Mouse (Mus musculus): ENCODE results near the gene Scrg1. TPM values are rescaled to one million over a fixed set of nuclear protein-coding genes. Genes with fewer than 3 reads are reported as not detected.

Scrg1 gene
- polyA plus RNA-seq, 1 experiment from 2014 or later = 0.61 TPM

- 92% methylated on average over 12 of the region's 12 CpGs for WGBS
- H3K27ac ChIP-seq = no peak overlapping the region
- DNase-seq (ENCODE audit: low spot score) = no peak
- H3K4me3 ChIP-seq = no peak overlapping the region
- H3K9me3 ChIP-seq = no peaks in the 10 kb centered on the region
- no peaks in the 10 kb centered on the region for H3K4me1 ChIP-seq (replicated peaks)
- peaks cover 40% of the 10 kb centered on the region for H3K36me3 ChIP-seq
- no peaks in the 10 kb centered on the region for H3K27me3 ChIP-seq (ENCODE audit: insufficient read depth, poor library complexity, severe bottlenecking)
These were observed 64.6 kb downstream of the Scrg1 start for GRCm38 (mm10) chr8:57520186-57520786.

Other genes with a start within 250 kb of the Scrg1 start
- 0.20 TPM in 1 of 2 replicates, not detected in the other for gene Hand2, start 134.9 kb upstream of the Scrg1 start, polyA plus RNA-seq (2016; fragmentation: Nextera tagmentation; extraction: Ambion mirVana)
- gene Sap30, start 31.9 kb downstream of the Scrg1 start, polyA plus RNA-seq (2016; fragmentation: Nextera tagmentation; extraction: Ambion mirVana) = 81.9 and 97.8 TPM in 2 replicates
- 389 and 567 TPM in 2 replicates for gene Hmgb2, start 56.0 kb downstream of the Scrg1 start, polyA plus RNA-seq (2016; fragmentation: Nextera tagmentation; extraction: Ambion mirVana)
- gene Galnt7, start 197.1 kb downstream of the Scrg1 start, polyA plus RNA-seq (2016; fragmentation: Nextera tagmentation; extraction: Ambion mirVana) = 14.7 and 23.6 TPM in 2 replicates

Data from hindbrain, embryonic 10.5 days (tissue).